Mouse (Mus musculus) ovary, postnatal 14 days (tissue): ENCODE data around the gene A2ml1.

Source experiments
- DNase-seq: peaks from one replicate; pipeline ENCODE4 v3.0.0; 2022; ENCODE audit warnings: low spot score

Gene A2ml1

DNA sequence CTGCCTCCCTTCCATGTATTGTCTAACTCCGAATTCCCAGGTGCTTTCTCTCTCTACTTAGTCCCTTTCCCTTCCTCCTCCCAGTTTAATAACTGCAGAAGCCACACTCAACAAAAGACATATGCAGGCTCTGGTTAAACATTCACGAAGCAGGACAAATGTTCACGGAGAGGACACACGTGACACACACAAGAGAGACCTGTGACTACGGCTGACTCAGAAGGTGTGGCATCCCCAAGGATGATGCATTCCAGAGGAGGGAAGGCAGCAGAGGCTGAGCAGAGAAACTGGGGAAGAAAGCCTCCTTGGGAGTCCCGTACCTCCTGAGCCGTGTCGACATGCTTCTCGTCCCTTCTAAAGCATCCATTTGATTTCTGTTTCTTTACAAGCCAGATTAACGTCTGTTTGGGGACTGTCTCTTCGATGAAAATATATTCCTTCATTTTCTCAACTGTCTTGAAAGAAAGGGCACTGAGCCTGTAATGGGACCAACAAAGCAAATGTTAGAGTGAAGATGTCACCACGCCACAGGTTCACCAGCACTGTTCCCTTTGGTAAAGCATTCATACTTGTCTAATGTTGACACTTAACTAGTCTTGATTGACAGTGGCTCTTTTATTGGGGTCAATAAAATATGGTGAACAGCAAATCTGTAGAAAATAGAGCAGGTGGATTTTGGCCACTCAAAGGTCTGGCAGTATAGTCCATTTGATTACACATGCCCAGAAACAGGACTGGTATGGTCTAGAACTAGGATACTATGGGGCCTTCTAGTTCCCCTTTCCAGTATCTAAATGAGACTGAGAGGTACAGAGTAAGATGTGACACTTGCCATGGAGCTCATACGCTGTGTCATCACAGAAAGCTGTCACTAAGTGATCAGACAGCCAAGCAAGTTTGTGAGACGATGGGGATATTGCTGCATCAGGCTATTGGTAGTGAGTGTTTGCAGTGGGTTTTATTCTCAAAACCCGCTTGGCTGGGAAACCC, 31.6 kb downstream of the A2ml1 start:
- DNase-seq, result no peak

GRCm38 (mm10) chr6:128548532-128548931, 32.9 kb downstream of the A2ml1 start:
- DNase-seq, result no peak

DNA sequence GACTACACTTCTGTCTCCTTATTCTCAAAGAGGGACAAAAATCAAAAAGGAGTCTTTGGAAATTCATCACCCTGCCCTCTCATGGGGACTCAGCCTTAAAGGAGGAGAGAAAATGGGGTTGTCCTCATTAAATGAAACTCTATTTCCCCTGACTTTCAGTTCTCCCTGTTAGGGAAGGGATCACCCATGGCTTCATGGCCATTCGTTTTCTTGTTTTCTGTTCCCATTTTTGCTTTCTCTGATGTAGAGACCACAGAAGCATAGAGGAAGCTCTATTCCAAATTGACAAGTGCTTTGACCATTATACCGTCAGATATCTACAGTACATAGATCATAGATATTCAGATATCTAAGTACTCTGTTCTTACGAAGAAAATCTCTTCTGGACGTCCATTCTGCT, 36.0 kb downstream of the A2ml1 start:
- DNase-seq, result no peak

GRCm38 (mm10) chr6:128543226-128543625, 38.2 kb downstream of the A2ml1 start:
- no peak for DNase-seq

DNA sequence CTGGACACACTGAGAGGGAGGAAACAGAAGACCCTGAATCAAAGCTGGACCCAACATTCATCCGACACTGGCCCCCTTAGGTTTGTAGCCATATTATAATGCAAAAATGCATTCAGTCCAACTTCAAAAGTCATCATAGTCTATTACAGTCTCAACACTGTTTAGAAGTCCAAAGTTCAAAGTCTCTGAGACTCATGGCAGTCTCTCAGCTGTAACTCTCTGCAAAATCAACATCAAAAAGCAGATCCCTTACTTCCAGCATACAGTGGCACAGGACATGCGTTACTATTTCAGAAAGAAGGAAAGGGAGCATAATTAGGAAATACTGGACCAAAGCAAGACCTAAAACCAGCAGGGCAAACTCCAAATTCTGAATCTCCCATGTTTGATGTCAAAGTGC, 46.2 kb downstream of the A2ml1 start:
- no peak for DNase-seq

- no peak for DNase-seq
Observed at GRCm38 (mm10) chr6:128533296-128533695, 48.1 kb downstream of the A2ml1 start.

GRCm38 (mm10) chr6:128532701-128533100, 48.7 kb downstream of the A2ml1 start:
- DNase-seq, result no peak

GRCm38 (mm10) chr6:128528491-128528890, 52.9 kb downstream of the A2ml1 start:
- no peak for DNase-seq

- DNase-seq, result no peak
Observed at GRCm38 (mm10) chr6:128527110-128527509, 54.3 kb downstream of the A2ml1 start.

GRCm38 (mm10) chr6:128526601-128527000, 54.8 kb downstream of the A2ml1 start, which contains the start of gene Pzp:
Gene Pzp (minus strand): TSS chr6:128526720.
- no peak for DNase-seq

- DNase-seq, result no peak
Observed at GRCm38 (mm10) chr6:128525801-128526200, 55.6 kb downstream of the A2ml1 start.

DNA sequence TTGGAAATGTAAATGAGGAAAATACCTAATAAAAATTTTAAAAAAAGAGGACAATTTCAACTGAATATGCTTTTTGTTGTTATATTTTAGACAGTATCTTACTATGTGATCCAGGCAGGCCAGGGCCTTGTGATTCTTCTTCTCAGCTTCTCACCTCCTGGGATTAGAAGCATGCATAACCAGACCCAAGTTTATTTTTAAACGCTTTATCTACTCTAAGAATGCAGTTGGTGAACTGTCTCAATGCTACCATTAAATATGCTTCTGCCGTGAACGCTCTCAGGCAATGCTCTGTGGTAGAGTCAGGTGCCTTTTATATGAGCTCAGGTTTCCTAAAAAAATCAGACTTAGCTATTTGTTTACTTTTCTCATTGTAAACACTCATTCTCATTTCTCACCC, 58.0 kb downstream of the A2ml1 start:
- DNase-seq, result no peak

DNA sequence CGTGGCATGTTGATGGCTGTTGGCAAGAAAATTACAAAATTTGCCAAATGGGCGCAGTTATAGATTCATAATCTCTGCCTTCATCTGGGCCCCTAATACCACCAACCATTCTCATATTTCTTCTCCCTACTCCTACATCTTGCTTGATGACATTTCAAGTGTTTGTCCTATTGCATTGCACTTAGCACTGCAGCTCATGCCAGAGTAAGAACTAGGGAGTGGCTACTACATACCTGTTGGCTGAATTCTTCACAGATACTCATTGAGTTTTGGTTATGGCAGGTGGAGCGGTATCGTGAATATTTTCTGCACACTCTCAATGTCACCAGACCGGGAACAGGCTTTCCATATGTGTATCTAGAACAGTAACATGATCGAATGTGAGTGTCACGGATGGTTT, 62.2 kb downstream of the A2ml1 start:
- no peak for DNase-seq

- DNase-seq, result no peak
Observed at GRCm38 (mm10) chr6:128505676-128506236, 75.7 kb downstream of the A2ml1 start.

DNA sequence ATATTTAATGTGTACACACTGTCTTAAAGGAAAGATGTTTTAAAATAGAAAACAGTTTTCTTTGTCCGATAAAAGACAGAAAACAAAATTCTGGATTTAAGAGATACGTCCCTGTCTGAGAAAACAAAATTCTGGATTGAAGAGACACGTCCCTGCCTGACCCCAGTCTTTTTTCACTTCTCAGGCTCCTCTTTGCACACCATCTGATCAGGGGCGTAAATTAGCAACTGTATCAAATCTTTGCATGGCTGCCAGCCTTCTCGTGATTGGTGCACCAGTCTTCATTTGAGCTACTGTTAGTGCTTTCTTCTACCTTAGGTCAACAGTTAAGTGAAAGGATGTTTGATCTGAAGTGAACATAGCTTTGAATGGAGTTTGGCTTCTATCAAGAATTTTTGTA, 76.7 kb downstream of the A2ml1 start:
- DNase-seq, result no peak

DNA sequence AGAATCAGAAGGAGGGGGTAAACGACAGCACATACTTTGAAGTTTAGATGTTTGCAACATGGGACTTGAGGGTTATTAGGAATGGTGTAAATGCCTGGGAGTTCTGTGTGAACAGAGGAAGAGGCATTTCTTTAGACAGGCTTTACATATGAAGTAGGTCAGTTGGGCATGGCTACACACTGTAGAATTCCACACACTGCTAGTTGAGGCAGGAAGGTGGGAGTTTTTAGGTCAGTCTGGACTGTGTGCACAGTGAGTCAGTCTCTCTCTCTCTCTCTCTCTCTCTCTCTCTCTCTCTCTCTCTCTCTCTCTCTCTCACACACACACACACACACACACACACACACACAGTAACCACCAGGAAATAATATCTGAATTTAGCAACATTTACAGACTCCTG, 86.1 kb downstream of the A2ml1 start:
- DNase-seq, result no peak

DNA sequence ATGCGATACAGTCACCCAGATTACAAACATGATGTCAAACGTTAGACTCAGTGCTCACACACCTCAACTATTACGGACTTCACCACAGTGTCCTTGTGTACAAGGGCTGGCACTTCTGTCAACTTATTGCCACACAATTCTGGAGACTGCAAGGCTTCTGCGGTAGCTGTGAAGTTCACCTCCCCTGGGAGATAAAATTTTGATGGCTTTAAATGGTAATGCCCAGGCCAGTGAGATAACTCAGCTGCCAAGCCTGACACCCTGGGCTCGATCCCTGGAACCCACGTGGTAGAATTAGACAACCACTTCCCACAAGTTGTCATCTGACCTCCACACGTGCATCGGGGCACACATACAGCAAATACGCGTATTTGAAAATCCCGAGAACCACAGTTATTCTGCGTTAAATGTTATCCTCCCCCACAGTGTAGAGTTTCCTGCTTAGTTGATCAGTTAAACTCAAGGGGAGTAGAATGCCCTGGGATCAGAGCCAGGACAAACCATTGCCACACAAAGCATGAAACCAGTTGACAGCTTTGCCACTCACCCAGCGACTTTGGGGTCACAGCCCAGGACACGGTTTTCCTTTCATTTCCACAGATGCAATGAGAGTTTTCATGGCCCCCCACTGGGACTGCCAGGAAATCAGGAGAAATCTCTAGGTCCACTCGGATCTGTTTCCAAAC, 86.6 kb downstream of the A2ml1 start:
- no peak for DNase-seq

DNA sequence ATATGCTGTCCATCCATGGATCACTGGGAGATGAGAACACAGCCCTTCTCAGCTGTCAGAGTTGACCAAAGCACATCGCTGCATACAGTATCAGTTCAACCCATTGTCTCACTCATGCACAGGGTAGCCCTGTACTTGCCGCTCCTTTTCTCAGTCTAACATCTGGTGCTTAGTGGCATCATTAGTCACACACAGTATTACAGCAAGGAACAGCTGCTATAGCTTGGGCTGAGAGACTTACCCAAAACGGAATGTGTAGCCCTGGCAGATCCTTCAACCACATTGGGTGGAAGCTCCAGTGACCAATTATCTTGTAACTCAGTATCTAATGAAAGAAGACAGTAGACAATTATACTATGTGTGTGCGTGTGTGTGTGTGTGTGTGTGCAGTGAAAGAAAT, 89.5 kb downstream of the A2ml1 start:
- DNase-seq, result no peak

DNA sequence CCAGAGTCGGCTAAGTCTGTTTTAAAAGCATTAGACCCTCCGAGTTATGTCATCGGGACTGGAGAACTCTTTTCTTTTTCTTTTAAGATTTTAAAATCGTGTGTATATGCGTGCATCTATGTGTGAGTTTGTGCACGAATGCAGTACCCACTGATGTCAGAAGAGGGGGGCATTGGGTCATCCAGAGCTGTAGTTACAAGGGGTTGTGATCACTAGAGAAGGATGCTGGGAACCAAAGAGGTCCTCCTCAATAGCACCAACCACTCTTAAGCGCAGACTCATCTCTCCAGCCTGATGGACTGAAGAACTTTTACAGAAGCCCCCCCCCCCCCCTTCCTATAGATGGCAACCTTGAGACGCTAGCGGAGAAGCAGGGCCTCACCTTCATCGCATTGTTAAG, 91.3 kb downstream of the A2ml1 start:
- no peak for DNase-seq
